11 mouse cellular contexts compared by ENCODE assay signal in the genomic region with DNA sequence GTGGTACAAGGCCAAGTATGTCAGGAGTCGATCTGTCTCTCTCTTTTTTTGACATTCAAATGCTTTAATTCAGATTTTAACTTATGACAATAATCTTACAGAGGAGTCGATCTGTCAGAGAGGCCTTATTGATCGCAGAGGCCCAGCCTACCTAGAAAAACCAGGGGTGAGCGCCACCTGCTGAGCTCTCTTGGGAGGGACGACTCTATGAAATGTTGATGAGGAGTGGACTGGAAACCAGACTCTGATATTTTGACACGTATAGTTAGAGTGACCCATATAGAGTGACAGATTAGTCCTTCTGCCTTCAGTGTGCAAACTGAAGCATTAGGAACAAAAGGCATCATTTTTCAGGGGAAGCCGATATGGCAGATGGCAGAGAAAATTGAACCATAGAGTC.
A peak's percentile ranks its signal among the peaks of the same experiment; 100 is the strongest.
DNase-seq lines count a peak whose midpoint lies in the region; ATAC-seq and TF ChIP-seq lines count a peak whose summit lies in the region.
"Had no signal": no experiment of that assay in that cellular context is flagged by ENCODE, and none has a peak within 500 bp of the region (broad histone marks: within the 10 kb centered on the region; RNA-seq: fewer than 3 reads in every experiment).

No protein-coding gene starts in this region.

- no peak overlapping the region for H3K4me3 ChIP-seq in hindbrain, embryonic 11.5 days (ENCODE audit: low read depth, low read length)
- no peak overlapping the region for H3K4me3 ChIP-seq in hindbrain, embryonic 10.5 days
- no peak overlapping the region for H3K4me3 ChIP-seq in liver, postnatal 0 days (ENCODE audit: low read depth, low read length)
- H3K4me3 ChIP-seq in liver, embryonic 12.5 days: no peak overlapping the region
- H3K4me3 ChIP-seq: liver, embryonic 15.5 days had no signal

- H3K4me2 ChIP-seq in hindbrain, embryonic 11.5 days (replicated peaks; ENCODE audit: low read depth, low read length): no peak overlapping the region
- H3K4me2 ChIP-seq in liver, postnatal 0 days (ENCODE audit: low read depth, low read length): no peak overlapping the region
- no peak overlapping the region for H3K4me2 ChIP-seq in liver, embryonic 12.5 days
- H3K4me2 ChIP-seq: liver, embryonic 15.5 days had no signal

- H3K27ac ChIP-seq in hindbrain, embryonic 11.5 days (ENCODE audit: low read depth, low read length): no peak overlapping the region
- no peak overlapping the region for H3K27ac ChIP-seq in hindbrain, embryonic 10.5 days
- no peak overlapping the region for H3K27ac ChIP-seq in liver, postnatal 0 days (ENCODE audit: low read depth)
- no peak overlapping the region for H3K27ac ChIP-seq in liver, embryonic 12.5 days
- H3K27ac ChIP-seq: liver, embryonic 15.5 days had no signal

- no peak overlapping the region for H3K9ac ChIP-seq in hindbrain, embryonic 11.5 days (ENCODE audit: low read depth, low read length)
- no peak overlapping the region for H3K9ac ChIP-seq in liver, postnatal 0 days (replicated peaks)
- no peak overlapping the region for H3K9ac ChIP-seq in liver, embryonic 12.5 days
- H3K9ac ChIP-seq: liver, embryonic 15.5 days had no signal

- WGBS in hindbrain, embryonic 11.5 days: 63% methylated on average over 7 of the region's 7 CpGs
- 63% methylated on average over 7 of the region's 7 CpGs for WGBS in hindbrain, embryonic 10.5 days
- WGBS in liver, postnatal 0 days (ENCODE audit: insufficient replicate concordance): 61% methylated on average over 7 of the region's 7 CpGs
- WGBS in liver, embryonic 12.5 days (ENCODE audit: insufficient replicate concordance): 54% methylated on average over 7 of the region's 7 CpGs

- no peaks in the 10 kb centered on the region for H3K27me3 ChIP-seq in hindbrain, embryonic 11.5 days (ENCODE audit: control insufficient read depth, insufficient read depth, low read length)
- H3K27me3 ChIP-seq in hindbrain, embryonic 10.5 days (ENCODE audit: insufficient read depth, poor library complexity, severe bottlenecking): peaks cover 4% of the 10 kb centered on the region; the same call in 1 of the 2 replicates
- no peaks in the 10 kb centered on the region for H3K27me3 ChIP-seq in liver, postnatal 0 days (ENCODE audit: insufficient read depth, low read length)
- H3K27me3 ChIP-seq in liver, embryonic 12.5 days (replicated peaks): no peaks in the 10 kb centered on the region
- H3K27me3 ChIP-seq: liver, embryonic 15.5 days had no signal

- H3K36me3 ChIP-seq in hindbrain, embryonic 11.5 days (ENCODE audit: control insufficient read depth, insufficient read depth, low read length): no peaks in the 10 kb centered on the region
- no peaks in the 10 kb centered on the region for H3K36me3 ChIP-seq in hindbrain, embryonic 10.5 days
- H3K36me3 ChIP-seq in liver, postnatal 0 days (replicated peaks; ENCODE audit: insufficient read depth, low read length): no peaks in the 10 kb centered on the region
- no peaks in the 10 kb centered on the region for H3K36me3 ChIP-seq in liver, embryonic 12.5 days
- H3K36me3 ChIP-seq: liver, embryonic 15.5 days had no signal

- no peak for TF ChIP-seq EP300 in liver, postnatal 0 days (IDR thresholded peaks at IDR 0.05; ENCODE audit: low read depth)

- peaks cover 3% of the 10 kb centered on the region; the same call in 1 of the 2 replicates for H3K4me1 ChIP-seq in hindbrain, embryonic 11.5 days (replicated peaks; ENCODE audit: control insufficient read depth, insufficient read depth, low read length)
- peaks cover 21% of the 10 kb centered on the region for H3K4me1 ChIP-seq in hindbrain, embryonic 10.5 days (replicated peaks)
- no peaks in the 10 kb centered on the region for H3K4me1 ChIP-seq in liver, postnatal 0 days (ENCODE audit: insufficient read depth)
- no peaks in the 10 kb centered on the region for H3K4me1 ChIP-seq in liver, embryonic 12.5 days
- H3K4me1 ChIP-seq: liver, embryonic 15.5 days had no signal

- TF ChIP-seq CTCF in liver, postnatal 0 days (IDR thresholded peaks at IDR 0.05; ENCODE audit: low read depth): 0 out of 2 replicates have a peak, but pooled peaks have one; percentile 18

- DNase-seq in hindbrain, embryonic 11.5 days (ENCODE audit: low spot score): peak; percentile 30
- no peak for DNase-seq in hindbrain, embryonic 10.5 days (ENCODE audit: low spot score)
- DNase-seq in liver, postnatal 0 days: no peak
- DNase-seq in ES-CJ7 (ENCODE audit: low read depth, low spot score): peak; percentile 18
- peak; percentile 23 for DNase-seq in embryo, embryonic 10.5 days (ENCODE audit: low spot score)
- no peak for DNase-seq in gastrocnemius, postnatal 25 days
- DNase-seq: cerebellum, adult 2 months; kidney, postnatal 36 days had no signal

- no peak for ATAC-seq in hindbrain, embryonic 11.5 days (ENCODE audit: low FRiP score)
- ATAC-seq in liver, postnatal 0 days: no peak
- ATAC-seq in liver, embryonic 12.5 days: no peak
- ATAC-seq: intestine, embryonic 16.5 days had no signal

- no peaks in the 10 kb centered on the region for H3K9me3 ChIP-seq in hindbrain, embryonic 11.5 days (ENCODE audit: control insufficient read depth, low read length)
- no peaks in the 10 kb centered on the region for H3K9me3 ChIP-seq in hindbrain, embryonic 10.5 days
- H3K9me3 ChIP-seq in liver, postnatal 0 days (ENCODE audit: low read length): no peaks in the 10 kb centered on the region
- no peaks in the 10 kb centered on the region for H3K9me3 ChIP-seq in liver, embryonic 12.5 days (replicated peaks)
- H3K9me3 ChIP-seq: liver, embryonic 15.5 days had no signal

Comparison
In these comparisons a context has a peak if more than half of its experiments do, and no peak if none do; other contexts are left out.
1. DNase-seq: peak in hindbrain, embryonic 11.5 days (single experiment), ES-CJ7 (single experiment) and embryo, embryonic 10.5 days (single experiment); none in hindbrain, embryonic 10.5 days (single experiment), liver, postnatal 0 days (single experiment) and gastrocnemius, postnatal 25 days (single experiment).